Mouse (Mus musculus) midbrain, embryonic 12.5 days (tissue): Measurements from ENCODE around the gene Gng7. TPM values are rescaled to one million over a fixed set of nuclear protein-coding genes. Genes with fewer than 3 reads are reported as not detected.
"Not testable (repeated sequence)": the region's sequence is repeated elsewhere in the genome, so short reads cannot be mapped to it uniquely, and the experiment has no call there.

Experiments
- ATAC-seq: fragments of 200-750 bp; cut with Nextera tagmentation; 2 replicates; pipeline ENCODE4 v1.8.0; 2017; ENCODE audit warnings: low read depth, moderate TSS enrichment, moderate library complexity; ENCODE audit not compliant: low FRiP score
- H3K27ac ChIP-seq: fragments of 300-500 bp; sonication (generic); replicated peaks from 2 replicates; pipeline ENCODE4 v1.5.1; 2016; ENCODE audit warnings: mild to moderate bottlenecking
- H3K27me3 ChIP-seq: fragments of 300-500 bp; sonication (generic); 2 replicates; pipeline ENCODE4 v1.6.1; 2016; ENCODE audit warnings: mild to moderate bottlenecking
- H3K36me3 ChIP-seq: fragments of 300-500 bp; sonication (generic); 2 replicates; pipeline ENCODE4 v1.6.1; 2016
- H3K4me1 ChIP-seq: fragments of 300-500 bp; sonication (generic); 2 replicates; pipeline ENCODE4 v1.6.1; 2016
- H3K4me2 ChIP-seq: fragments of 300-500 bp; sonication (generic); replicated peaks from 2 replicates; pipeline ENCODE4 v1.6.1; 2016; ENCODE audit warnings: mild to moderate bottlenecking, moderate library complexity
- H3K4me3 ChIP-seq: fragments of 300-500 bp; sonication (generic); 2 replicates; pipeline ENCODE4 v1.5.1; 2016; ENCODE audit warnings: mild to moderate bottlenecking
- H3K9ac ChIP-seq: fragments of 300-500 bp; sonication (generic); replicated peaks from 2 replicates; pipeline ENCODE4 v1.6.1; 2016; ENCODE audit warnings: mild to moderate bottlenecking, moderate library complexity
- H3K9me3 ChIP-seq: fragments of 300-500 bp; sonication (generic); 2 replicates; pipeline ENCODE4 v1.6.1; 2016; ENCODE audit warnings: mild to moderate bottlenecking
- WGBS: fragments of 180-500 bp; shearing (Covaris S2); methylation state at CpG from one replicate; pipeline ENCODE4 v1.1.7; 2016; 5-methylcytosine and 5-hydroxymethylcytosine counted together
- polyA plus RNA-seq: library from polyadenylated mRNA; unstranded; fragments of >200 nt; fragmentation: Nextera tagmentation; extraction: Ambion mirVana; gene quantifications from 2 replicates; pipeline ENCODE4 v1.2.1, GENCODE M21; 2016

Gng7 gene
- 8.8 and 9.3 TPM in 2 replicates for polyA plus RNA-seq

GRCm38 (mm10) chr10:81014393-81015384, at the start of gene Gng7:
Gene Gng7, minus strand, starts transcription at chr10:81014945.
- Histone ChIP-seq H3K9me3 (no peaks in the 10 kb centered on the region), H3K4me1 (peaks cover 6% of the 10 kb centered on the region; the same call in 1 of the 2 replicates), H3K27me3 (peaks cover 10% of the 10 kb centered on the region), H3K27ac (no peak within 1 kb of the TSS), H3K4me2 (peak within 1 kb of the TSS; percentile 58), H3K36me3 (no peaks in the 10 kb centered on the region), H3K4me3 (peak within 1 kb of the TSS; percentile 43), H3K9ac (peak within 1 kb of the TSS; percentile 46; the same call in 1 of the 2 replicates)
- ATAC-seq: peak; percentile 98
- WGBS: 10% methylated on average over 31 of the region's 31 CpGs

GRCm38 (mm10) chr10:81064519-81064918, 49.8 kb upstream of the Gng7 start:
- ATAC-seq, H3K4me2 ChIP-seq, H3K9ac ChIP-seq, H3K36me3 ChIP-seq, H3K4me3 ChIP-seq, H3K27me3 ChIP-seq, H3K9me3 ChIP-seq, H3K27ac ChIP-seq: not testable (repeated sequence)
- peaks cover 13% of the 10 kb centered on the region for H3K4me1 ChIP-seq
- WGBS: 87% methylated on average over 8 of the region's 8 CpGs

- H3K4me1 ChIP-seq: peaks cover 24% of the 10 kb centered on the region
- H3K4me2 ChIP-seq: no peak overlapping the region
- H3K9ac ChIP-seq: no peak overlapping the region
- H3K4me3 ChIP-seq: no peak overlapping the region
- ATAC-seq: no peak
- H3K27me3 ChIP-seq: no peaks in the 10 kb centered on the region
- 0 out of 2 replicates have a peak, but pooled peaks cover 3% of the 10 kb centered on the region for H3K36me3 ChIP-seq
- no peaks in the 10 kb centered on the region for H3K9me3 ChIP-seq
- H3K27ac ChIP-seq: no peak overlapping the region
- WGBS: 66% methylated on average over 4 of the region's 4 CpGs
Observed at GRCm38 (mm10) chr10:81062710-81063109, 48.0 kb upstream of the Gng7 start.

- Histone ChIP-seq H3K36me3 (0 out of 2 replicates have a peak, but pooled peaks cover 3% of the 10 kb centered on the region), H3K9ac (peak within 1 kb of the TSS; percentile 76), H3K27ac (0 out of 2 replicates have a peak within 1 kb of the TSS, but pooled peaks have one; percentile 46), H3K4me1 (peaks cover 26% of the 10 kb centered on the region), H3K9me3 (no peaks in the 10 kb centered on the region), H3K4me3 (peak within 1 kb of the TSS; percentile 89), H3K4me2 (peak within 1 kb of the TSS; percentile 90), H3K27me3 (no peaks in the 10 kb centered on the region)
- under 1% methylated on average over 48 of the region's 48 CpGs for WGBS
- ATAC-seq: peak; percentile 96
Observed at GRCm38 (mm10) chr10:81059603-81060543, 45.1 kb upstream of the Gng7 start, which contains the start of gene Sgta. Gene Sgta, minus strand, starts transcription at chr10:81060181.

- no peak overlapping the region for H3K27ac ChIP-seq
- H3K9ac ChIP-seq: peak overlapping the region; percentile 76
- peak overlapping the region; percentile 89 for H3K4me3 ChIP-seq
- 0 out of 2 replicates have a peak, but pooled peaks cover 3% of the 10 kb centered on the region for H3K36me3 ChIP-seq
- peaks cover 26% of the 10 kb centered on the region for H3K4me1 ChIP-seq
- WGBS: 93% methylated on average over 6 of the region's 6 CpGs
- peak overlapping the region; percentile 90 for H3K4me2 ChIP-seq
- H3K27me3 ChIP-seq: no peaks in the 10 kb centered on the region
- H3K9me3 ChIP-seq: no peaks in the 10 kb centered on the region
- ATAC-seq: no peak
Observed at GRCm38 (mm10) chr10:81058896-81059295, 44.2 kb upstream of the Gng7 start.

GRCm38 (mm10) chr10:81057406-81058130, 42.8 kb upstream of the Gng7 start:
- H3K4me3 ChIP-seq: 0 out of 2 replicates have a peak overlapping the region, but pooled peaks have one; percentile 3
- peaks cover 26% of the 10 kb centered on the region for H3K4me1 ChIP-seq
- no peak overlapping the region for H3K4me2 ChIP-seq
- no peaks in the 10 kb centered on the region for H3K27me3 ChIP-seq
- no peak overlapping the region for H3K27ac ChIP-seq
- no peaks in the 10 kb centered on the region for H3K9me3 ChIP-seq
- H3K36me3 ChIP-seq: peaks cover 11% of the 10 kb centered on the region; the same call in 1 of the 2 replicates
- WGBS: 93% methylated on average over 23 of the region's 23 CpGs
- no peak for ATAC-seq
- peak overlapping the region; percentile 28; the same call in 1 of the 2 replicates for H3K9ac ChIP-seq

GRCm38 (mm10) chr10:81055802-81056340, 41.1 kb upstream of the Gng7 start:
- not testable (repeated sequence) for H3K27me3 ChIP-seq, H3K4me3 ChIP-seq, H3K4me2 ChIP-seq, H3K9ac ChIP-seq, H3K27ac ChIP-seq, H3K9me3 ChIP-seq, ATAC-seq
- H3K4me1 ChIP-seq: peaks cover 26% of the 10 kb centered on the region
- WGBS: 79% methylated on average over 11 of the region's 11 CpGs
- peaks cover 28% of the 10 kb centered on the region for H3K36me3 ChIP-seq

- Histone ChIP-seq H3K4me1 (peaks cover 26% of the 10 kb centered on the region), H3K9me3 (no peaks in the 10 kb centered on the region), H3K4me2 (no peak overlapping the region), H3K27me3 (no peaks in the 10 kb centered on the region), H3K27ac (no peak overlapping the region), H3K4me3 (no peak overlapping the region), H3K9ac (0 out of 2 replicates have a peak overlapping the region, but pooled peaks have one; percentile 4), H3K36me3 (peaks cover 35% of the 10 kb centered on the region)
- 88% methylated on average over 6 of the region's 6 CpGs for WGBS
- no peak for ATAC-seq
Observed at GRCm38 (mm10) chr10:81055169-81055568, 40.4 kb upstream of the Gng7 start.

GRCm38 (mm10) chr10:81052577-81052976, 37.8 kb upstream of the Gng7 start:
- H3K9ac ChIP-seq: no peak overlapping the region

GRCm38 (mm10) chr10:81051133-81051532, 36.4 kb upstream of the Gng7 start:
- Histone ChIP-seq H3K27me3 (no peaks in the 10 kb centered on the region), H3K9me3 (no peaks in the 10 kb centered on the region), H3K4me1 (no peaks in the 10 kb centered on the region), H3K4me2 (no peak overlapping the region), H3K27ac (no peak overlapping the region), H3K9ac (no peak overlapping the region), H3K36me3 (peaks cover 72% of the 10 kb centered on the region), H3K4me3 (no peak overlapping the region)
- ATAC-seq: no peak
- WGBS: 93% methylated on average over 6 of the region's 6 CpGs

More at GRCm38 (mm10) chr10:81052577-81052976, 37.8 kb upstream of the Gng7 start:
- WGBS: 92% methylated on average over 5 of the region's 5 CpGs
- H3K4me3 ChIP-seq: no peak overlapping the region
- no peaks in the 10 kb centered on the region for H3K27me3 ChIP-seq
- H3K4me2 ChIP-seq: no peak overlapping the region
- H3K36me3 ChIP-seq: peaks cover 58% of the 10 kb centered on the region
- H3K4me1 ChIP-seq: peaks cover 4% of the 10 kb centered on the region; the same call in 1 of the 2 replicates
- no peak overlapping the region for H3K27ac ChIP-seq
- H3K9me3 ChIP-seq: no peaks in the 10 kb centered on the region
- ATAC-seq: no peak
